Mouse (Mus musculus) lung, embryonic 16.5 days (tissue): ENCODE data around the gene Echs1. TPM values are rescaled to one million over a fixed set of nuclear protein-coding genes. Genes with fewer than 3 reads are reported as not detected.
A peak's percentile ranks its signal among the peaks of the same experiment; 100 is the strongest.
"Not testable (repeated sequence)": the region's sequence is repeated elsewhere in the genome, so short reads cannot be mapped to it uniquely, and the experiment has no call there.

Experiments used
- ATAC-seq: fragments of 200-750 bp; cut with Nextera tagmentation; 2 replicates; pipeline ENCODE4 v1.8.0; 2017; ENCODE audit warnings: low read depth, mild to moderate bottlenecking, moderate library complexity
- H3K27ac ChIP-seq: fragments of 300-500 bp; sonication (generic); 2 replicates; pipeline ENCODE4 v1.5.1; 2014; ENCODE audit warnings: mild to moderate bottlenecking, control low read depth, low read length
- H3K27me3 ChIP-seq: fragments of 300-500 bp; sonication (generic); 2 replicates; pipeline ENCODE4 v1.6.1; 2014; ENCODE audit warnings: low read depth, low read length, mixed read lengths; ENCODE audit not compliant: control insufficient read depth, insufficient read depth
- H3K36me3 ChIP-seq: fragments of 300-500 bp; sonication (generic); 2 replicates; pipeline ENCODE4 v1.6.1; 2014; ENCODE audit warnings: low read length; ENCODE audit not compliant: control insufficient read depth, insufficient read depth
- H3K4me1 ChIP-seq: fragments of 300-500 bp; sonication (generic); replicated peaks from 2 replicates; pipeline ENCODE4 v1.6.1; 2014; ENCODE audit warnings: low read length, mixed read lengths; ENCODE audit not compliant: control insufficient read depth, insufficient read depth
- H3K4me2 ChIP-seq: fragments of 300-500 bp; sonication (generic); 2 replicates; pipeline ENCODE4 v1.6.1; 2014; ENCODE audit warnings: low read depth, low read length, control low read depth
- H3K4me3 ChIP-seq: fragments of 300-500 bp; sonication (generic); 2 replicates; pipeline ENCODE4 v1.5.1; 2014; ENCODE audit warnings: mild to moderate bottlenecking, low read length, control low read depth
- H3K9ac ChIP-seq: fragments of 300-500 bp; sonication (generic); 2 replicates; pipeline ENCODE4 v1.6.1; 2014; ENCODE audit warnings: low read length, control low read depth
- H3K9me3 ChIP-seq: fragments of 300-500 bp; sonication (generic); 2 replicates; pipeline ENCODE4 v1.6.1; 2016; ENCODE audit warnings: low read length; ENCODE audit not compliant: control insufficient read depth
- WGBS: fragments of 180-500 bp; shearing (Covaris S2); extraction: QIAGEN DNeasy Blood & Tissue Kit; methylation state at CpG from one replicate; pipeline ENCODE4 v1.1.7; 2014; 5-methylcytosine and 5-hydroxymethylcytosine counted together
- polyA plus RNA-seq: library from polyadenylated mRNA; unstranded; fragments of >200 nt; fragmentation: Nextera tagmentation; extraction: Ambion mirVana; gene quantifications from 2 replicates; pipeline ENCODE4 v1.2.1, GENCODE M21; 2015

Gene Echs1
- polyA plus RNA-seq, 1 experiment from 2014 or later = 141 TPM

DNA sequence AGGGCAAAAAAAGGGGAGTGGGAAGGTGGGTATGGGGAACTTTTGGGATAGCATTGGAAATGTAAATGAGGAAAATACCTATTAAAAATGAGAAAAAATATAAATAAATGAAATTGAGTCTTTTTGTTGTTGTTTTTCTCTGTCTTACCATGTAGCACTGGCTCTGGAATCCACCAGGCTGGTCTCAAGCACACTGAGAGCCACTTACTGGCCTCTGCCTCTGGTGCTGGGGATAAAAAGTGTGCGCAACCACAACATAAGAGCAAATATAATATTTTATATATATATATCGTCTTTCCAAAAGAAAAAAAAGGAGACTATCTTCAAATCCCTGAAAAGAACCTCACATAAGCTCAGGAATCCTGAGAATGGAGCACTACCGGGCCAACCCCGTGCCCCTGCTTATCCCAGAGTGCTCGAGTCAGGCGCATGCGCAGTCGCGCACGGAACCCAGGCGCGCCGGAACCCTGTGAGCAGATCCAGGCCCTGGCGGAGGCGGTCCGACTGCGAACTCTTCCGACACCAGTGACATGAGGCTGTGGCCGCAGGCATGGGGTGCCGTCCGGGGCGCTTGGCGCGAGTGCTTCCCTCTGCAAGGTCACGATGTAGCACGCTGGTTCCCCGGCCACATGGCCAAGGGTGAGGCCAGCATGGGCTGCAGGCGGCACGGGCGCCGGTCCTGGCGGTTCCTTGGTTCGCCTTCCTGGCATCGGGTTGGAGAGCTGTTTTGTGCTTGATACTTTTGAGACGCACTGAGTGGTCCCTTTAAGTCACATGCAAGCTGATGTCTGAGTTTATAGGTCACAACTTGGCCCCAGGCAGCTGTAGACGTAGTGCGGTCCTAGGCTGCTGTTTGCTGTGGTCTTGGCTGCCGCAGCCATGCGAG lies 21.1 kb upstream of the Echs1 start, which contains the start of gene Mtg1:
Mtg1 (plus strand) TSS at position 430 of the 886 bp plus-strand sequence.
- H3K27ac ChIP-seq = peak within 1 kb of the TSS; percentile 21; the same call in 1 of the 2 replicates
- 2% methylated on average over 39 of the region's 39 CpGs for WGBS
- peak; percentile 99 for ATAC-seq
- no peaks in the 10 kb centered on the region for H3K27me3 ChIP-seq
- peak within 1 kb of the TSS; percentile 84 for H3K9ac ChIP-seq
- H3K36me3 ChIP-seq = no peaks in the 10 kb centered on the region
- peak within 1 kb of the TSS; percentile 81 for H3K4me2 ChIP-seq
- H3K4me1 ChIP-seq = peaks cover 4% of the 10 kb centered on the region; the same call in 1 of the 2 replicates
- no peaks in the 10 kb centered on the region for H3K9me3 ChIP-seq
- H3K4me3 ChIP-seq = peak within 1 kb of the TSS; percentile 69

DNA sequence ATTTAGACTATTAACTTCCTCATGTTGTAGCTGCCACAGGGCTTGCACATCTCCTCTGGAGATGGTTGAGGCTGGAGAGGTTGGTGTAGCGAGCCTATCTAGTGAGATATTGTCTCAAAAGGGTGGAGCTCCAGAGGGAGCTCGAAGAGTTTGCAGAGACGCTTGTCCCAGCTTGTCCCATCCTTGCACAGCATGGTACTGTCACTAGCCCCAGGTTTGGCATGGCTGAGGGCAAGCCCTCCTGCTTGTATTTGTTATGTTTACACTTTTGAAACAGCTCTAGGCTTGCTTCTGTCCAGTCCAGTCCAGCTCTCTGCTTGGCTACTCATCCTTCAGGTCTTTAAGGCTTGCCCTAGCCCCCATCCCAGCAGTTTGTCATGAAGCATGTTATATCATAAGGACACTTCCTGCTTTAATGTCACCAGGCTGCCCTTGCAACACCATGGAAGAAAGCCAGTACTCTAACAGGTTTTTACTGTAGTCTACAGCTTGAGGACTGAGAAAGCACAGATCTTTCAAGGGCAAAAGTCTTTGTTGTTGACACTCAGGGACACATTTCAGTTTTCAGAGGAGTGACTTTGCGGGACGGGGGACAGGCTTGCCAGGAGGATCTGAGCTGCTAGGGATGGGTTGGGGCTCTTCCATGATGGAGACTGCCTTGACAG lies 19.0 kb upstream of the Echs1 start:
- no peaks in the 10 kb centered on the region for H3K9me3 ChIP-seq
- WGBS = 83% methylated on average over 5 of the region's 5 CpGs
- H3K36me3 ChIP-seq = peaks cover 5% of the 10 kb centered on the region; the same call in 1 of the 2 replicates
- H3K4me1 ChIP-seq = peaks cover 4% of the 10 kb centered on the region; the same call in 1 of the 2 replicates
- H3K27me3 ChIP-seq = no peaks in the 10 kb centered on the region
- H3K4me2 ChIP-seq = no peak overlapping the region
- ATAC-seq = no peak
- no peak overlapping the region for H3K4me3 ChIP-seq
- H3K9ac ChIP-seq = no peak overlapping the region
- H3K27ac ChIP-seq = no peak overlapping the region

DNA sequence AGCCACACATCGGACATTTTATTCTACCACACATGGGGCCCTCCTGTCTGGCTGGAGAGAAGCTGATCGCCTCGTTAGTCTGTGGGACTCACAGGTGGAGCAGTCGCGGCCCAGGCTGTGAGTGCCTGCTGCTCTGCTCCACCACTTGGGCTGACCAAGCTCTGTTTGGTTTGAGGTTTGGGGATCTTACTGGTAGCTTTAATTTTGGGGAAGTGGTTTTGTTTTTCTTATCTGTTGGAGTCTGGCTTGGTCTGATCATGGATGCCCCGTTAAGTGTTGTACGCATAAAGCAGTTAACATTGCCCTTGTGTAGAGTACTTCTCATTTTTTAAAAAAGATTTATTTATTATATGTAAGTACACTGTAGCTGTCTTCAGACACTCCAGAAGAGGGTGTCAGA lies 17.8 kb upstream of the Echs1 start:
- H3K27me3 ChIP-seq, H3K27ac ChIP-seq, H3K4me3 ChIP-seq, H3K9ac ChIP-seq, H3K36me3 ChIP-seq, H3K4me2 ChIP-seq, H3K9me3 ChIP-seq, H3K4me1 ChIP-seq, ATAC-seq: not testable (repeated sequence)
- WGBS = 87% methylated on average over 5 of the region's 7 CpGs

DNA sequence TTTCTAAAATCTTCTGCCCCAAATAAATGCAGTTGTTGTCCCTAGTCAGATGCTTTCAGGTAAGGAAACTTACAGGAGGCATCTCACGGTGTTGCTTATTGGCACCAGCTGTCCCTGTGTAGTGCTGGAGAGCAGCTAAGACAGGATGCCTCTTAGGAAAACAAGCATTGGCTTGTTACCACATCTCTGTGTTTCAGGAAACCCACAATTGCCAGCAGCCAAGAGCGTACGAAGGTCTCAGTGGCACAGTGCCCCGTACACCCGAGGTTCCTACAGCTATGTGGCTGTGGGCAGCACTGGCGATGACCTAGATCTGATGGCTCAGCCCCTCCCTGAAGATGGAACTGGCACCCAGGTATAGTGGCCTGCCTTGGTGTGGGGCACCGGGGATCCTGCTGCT lies 15.9 kb upstream of the Echs1 start:
- H3K4me1 ChIP-seq, H3K9me3 ChIP-seq, H3K4me2 ChIP-seq, H3K4me3 ChIP-seq, H3K27ac ChIP-seq, H3K36me3 ChIP-seq, ATAC-seq, H3K9ac ChIP-seq, H3K27me3 ChIP-seq: not testable (repeated sequence)
- 91% methylated on average over 7 of the region's 7 CpGs for WGBS

GRCm38 (mm10) chr7:140127911-140128310 lies 11.6 kb upstream of the Echs1 start:
- no peak overlapping the region for H3K4me3 ChIP-seq
- no peak for ATAC-seq
- peaks cover 11% of the 10 kb centered on the region for H3K4me1 ChIP-seq
- H3K9ac ChIP-seq = no peak overlapping the region
- no peaks in the 10 kb centered on the region for H3K27me3 ChIP-seq
- no peaks in the 10 kb centered on the region for H3K9me3 ChIP-seq
- 65% methylated on average over 2 of the region's 2 CpGs for WGBS
- H3K27ac ChIP-seq = no peak overlapping the region
- H3K36me3 ChIP-seq = peaks cover 8% of the 10 kb centered on the region
- H3K4me2 ChIP-seq = no peak overlapping the region

DNA sequence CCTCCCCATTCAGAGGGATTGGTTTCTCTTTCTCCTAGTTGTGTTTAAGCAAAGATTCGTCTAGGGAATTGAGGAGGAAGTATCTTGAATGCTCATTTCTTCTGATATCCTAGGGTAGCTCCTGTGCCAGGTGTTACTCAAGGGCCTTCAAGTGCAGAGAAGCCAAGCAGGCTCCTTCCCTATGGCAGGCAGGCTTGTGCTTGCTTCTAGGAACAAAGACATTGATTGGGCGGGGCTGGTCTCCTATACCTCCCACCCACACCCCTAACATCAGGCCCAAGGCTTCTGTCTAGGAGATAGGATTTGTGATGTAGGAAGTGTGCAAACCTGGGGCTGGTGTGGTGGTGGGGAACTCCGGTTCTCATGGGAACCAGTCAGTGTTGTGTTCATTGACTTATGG lies 10.7 kb upstream of the Echs1 start:
- peak overlapping the region; percentile 32 for H3K9ac ChIP-seq
- ATAC-seq = no peak
- no peak overlapping the region for H3K27ac ChIP-seq
- no peaks in the 10 kb centered on the region for H3K27me3 ChIP-seq
- WGBS = 82% methylated on average over 3 of the region's 3 CpGs
- peaks cover 11% of the 10 kb centered on the region for H3K4me1 ChIP-seq
- H3K36me3 ChIP-seq = peaks cover 8% of the 10 kb centered on the region
- no peaks in the 10 kb centered on the region for H3K9me3 ChIP-seq
- H3K4me3 ChIP-seq = 0 out of 2 replicates have a peak overlapping the region, but pooled peaks have one; percentile 6
- H3K4me2 ChIP-seq = peak overlapping the region; percentile 25; the same call in 1 of the 2 replicates

GRCm38 (mm10) chr7:140126022-140126350 lies 9.7 kb upstream of the Echs1 start:
- H3K27me3 ChIP-seq = no peaks in the 10 kb centered on the region
- H3K4me1 ChIP-seq = peaks cover 11% of the 10 kb centered on the region
- H3K36me3 ChIP-seq = peaks cover 8% of the 10 kb centered on the region
- H3K27ac ChIP-seq = peak overlapping the region; percentile 81; the same call in 1 of the 2 replicates
- no peak; the same call in 1 of the 2 replicates for ATAC-seq
- peak overlapping the region; percentile 97 for H3K9ac ChIP-seq
- peak overlapping the region; percentile 90 for H3K4me3 ChIP-seq
- no peaks in the 10 kb centered on the region for H3K9me3 ChIP-seq
- 4% methylated on average over 5 of the region's 5 CpGs for WGBS
- peak overlapping the region; percentile 89 for H3K4me2 ChIP-seq

GRCm38 (mm10) chr7:140125278-140126021 lies 9.2 kb upstream of the Echs1 start:
- H3K9me3 ChIP-seq = no peaks in the 10 kb centered on the region
- peak; percentile 99 for ATAC-seq
- WGBS = 1% methylated on average over 35 of the region's 40 CpGs
- peak overlapping the region; percentile 81 for H3K27ac ChIP-seq
- H3K9ac ChIP-seq = peak overlapping the region; percentile 97
- peak overlapping the region; percentile 89 for H3K4me2 ChIP-seq
- H3K27me3 ChIP-seq = no peaks in the 10 kb centered on the region
- peaks cover 6% of the 10 kb centered on the region for H3K36me3 ChIP-seq
- peaks cover 11% of the 10 kb centered on the region for H3K4me1 ChIP-seq
- H3K4me3 ChIP-seq = peak overlapping the region; percentile 90

DNA sequence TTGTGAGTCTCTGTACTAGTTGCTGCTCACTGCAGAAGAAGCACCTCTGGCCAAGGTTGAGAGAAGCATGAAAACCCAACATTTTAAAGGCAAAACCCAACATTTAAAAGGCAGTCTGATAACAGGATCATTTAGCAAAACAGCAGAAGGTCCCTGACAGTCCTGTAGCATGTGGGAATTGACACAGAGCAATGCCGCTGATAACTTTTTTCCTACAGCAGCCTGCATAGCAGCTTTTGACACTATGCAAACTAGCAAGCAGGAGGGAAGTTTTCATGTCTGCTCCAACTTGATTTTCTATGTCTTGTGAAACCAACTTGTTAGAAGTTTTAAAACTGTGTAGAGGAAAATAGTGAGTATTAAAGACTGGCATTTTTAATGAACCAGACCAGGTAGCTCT lies 8.1 kb upstream of the Echs1 start:
- Histone ChIP-seq H3K27me3 (no peaks in the 10 kb centered on the region), H3K4me3 (no peak overlapping the region), H3K4me2 (no peak overlapping the region), H3K27ac (no peak overlapping the region), H3K9me3 (no peaks in the 10 kb centered on the region), H3K9ac (no peak overlapping the region), H3K4me1 (peaks cover 11% of the 10 kb centered on the region), H3K36me3 (no peaks in the 10 kb centered on the region)
- WGBS = 95% methylated on average over 1 of the region's 1 CpGs
- no peak for ATAC-seq
